Mouse (Mus musculus): ENCODE data around the gene Slc4a5. TPM values are rescaled to one million over a fixed set of nuclear protein-coding genes. Genes with fewer than 3 reads are reported as not detected.

Slc4a5 gene
- polyA plus RNA-seq, 1 experiment from 2014 or later, result 0.52 TPM

- peak; percentile 63 for ATAC-seq (ENCODE audit: low FRiP score, low read depth)
- H3K4me3 ChIP-seq, result 0 out of 2 replicates have a peak overlapping the region, but pooled peaks have one; percentile 5
Measured at GRCm38 (mm10) chr6:83237123-83237522, 17.5 kb downstream of the Slc4a5 start.

GRCm38 (mm10) chr6:83244422-83245061 is 24.9 kb downstream of the Slc4a5 start:
- WGBS, result 19% methylated on average over 10 of the region's 10 CpGs
- Histone ChIP-seq H3K27ac (replicated peaks) (no peak overlapping the region), H3K4me1 (peaks cover 4% of the 10 kb centered on the region; the same call in 1 of the 2 replicates), H3K36me3 (no peaks in the 10 kb centered on the region), H3K4me3 (no peak overlapping the region), H3K9me3 (no peaks in the 10 kb centered on the region), H3K4me2 (replicated peaks) (no peak overlapping the region), H3K27me3 (peaks cover 34% of the 10 kb centered on the region), H3K9ac (replicated peaks) (no peak overlapping the region)
- ATAC-seq (ENCODE audit: low FRiP score, low read depth), result no peak

More at GRCm38 (mm10) chr6:83237123-83237522, 17.5 kb downstream of the Slc4a5 start:
- Histone ChIP-seq H3K4me2 (replicated peaks) (peak overlapping the region; percentile 25), H3K27ac (replicated peaks) (no peak overlapping the region), H3K4me1 (peaks cover 14% of the 10 kb centered on the region), H3K9ac (replicated peaks) (no peak overlapping the region), H3K9me3 (no peaks in the 10 kb centered on the region), H3K27me3 (peaks cover 87% of the 10 kb centered on the region), H3K36me3 (no peaks in the 10 kb centered on the region)
- 1% methylated on average over 9 of the region's 9 CpGs for WGBS

DNA sequence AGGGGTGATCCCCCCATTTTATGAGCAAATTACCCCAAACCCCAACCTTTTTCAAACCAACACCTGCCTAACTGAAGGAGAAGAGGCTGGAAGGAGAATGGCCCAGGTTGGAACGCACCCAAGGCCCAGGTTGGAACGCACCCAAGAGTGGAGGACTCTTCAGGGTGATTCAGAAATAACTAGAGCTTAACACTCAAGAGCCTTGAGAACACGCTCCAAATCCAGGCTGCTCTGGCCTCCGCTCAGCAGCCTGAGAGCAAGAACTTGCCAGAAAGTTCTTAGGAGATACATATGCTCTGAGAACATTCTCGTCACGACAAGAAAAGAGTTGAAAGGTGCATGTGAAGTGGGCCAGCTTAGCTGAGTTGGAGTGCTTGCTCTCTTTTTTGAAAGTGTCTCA is 25.5 kb downstream of the Slc4a5 start:
- no peak overlapping the region for H3K4me3 ChIP-seq
- 84% methylated on average over 6 of the region's 6 CpGs for WGBS
- H3K27ac ChIP-seq (replicated peaks), result no peak overlapping the region
- H3K4me2 ChIP-seq (replicated peaks), result no peak overlapping the region
- H3K4me1 ChIP-seq, result peaks cover 3% of the 10 kb centered on the region; the same call in 1 of the 2 replicates
- peaks cover 28% of the 10 kb centered on the region for H3K27me3 ChIP-seq
- no peaks in the 10 kb centered on the region for H3K9me3 ChIP-seq
- H3K36me3 ChIP-seq, result no peaks in the 10 kb centered on the region
- no peak for ATAC-seq (ENCODE audit: low FRiP score, low read depth)
- H3K9ac ChIP-seq (replicated peaks), result no peak overlapping the region

DNA sequence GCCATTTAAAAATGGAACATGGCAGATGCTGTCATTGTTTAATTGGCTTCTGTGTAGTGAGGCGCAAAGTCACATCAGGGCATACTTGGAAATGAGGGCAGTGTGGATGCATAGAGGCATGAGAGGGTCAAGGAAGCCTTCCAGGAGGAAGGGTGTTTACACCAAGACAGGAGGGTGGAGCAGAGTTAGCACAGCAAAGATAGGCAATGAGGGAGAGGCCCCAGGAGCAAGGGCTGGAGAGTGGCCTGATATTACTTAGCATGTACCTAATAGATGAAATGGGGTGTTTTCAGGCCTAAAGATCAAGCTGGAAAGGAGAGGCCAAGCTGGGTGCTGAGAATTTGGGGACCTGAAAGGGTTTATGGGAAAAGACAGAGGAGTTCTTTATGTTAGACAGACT is 26.4 kb downstream of the Slc4a5 start:
- 92% methylated on average over 1 of the region's 1 CpGs for WGBS
- no peak overlapping the region for H3K4me2 ChIP-seq (replicated peaks)
- no peak for ATAC-seq (ENCODE audit: low FRiP score, low read depth)
- no peaks in the 10 kb centered on the region for H3K36me3 ChIP-seq
- no peak overlapping the region for H3K9ac ChIP-seq (replicated peaks)
- no peaks in the 10 kb centered on the region for H3K9me3 ChIP-seq
- H3K4me3 ChIP-seq, result no peak overlapping the region
- no peak overlapping the region for H3K27ac ChIP-seq (replicated peaks)
- H3K27me3 ChIP-seq, result peaks cover 19% of the 10 kb centered on the region
- peaks cover 3% of the 10 kb centered on the region; the same call in 1 of the 2 replicates for H3K4me1 ChIP-seq

- Histone ChIP-seq H3K27me3 (peaks cover 14% of the 10 kb centered on the region), H3K4me2 (replicated peaks) (no peak overlapping the region), H3K4me1 (peaks cover 3% of the 10 kb centered on the region; the same call in 1 of the 2 replicates), H3K27ac (replicated peaks) (no peak overlapping the region), H3K9ac (replicated peaks) (no peak overlapping the region), H3K4me3 (no peak overlapping the region), H3K9me3 (no peaks in the 10 kb centered on the region), H3K36me3 (no peaks in the 10 kb centered on the region)
- 92% methylated on average over 4 of the region's 4 CpGs for WGBS
- ATAC-seq (ENCODE audit: low FRiP score, low read depth), result no peak
Measured at GRCm38 (mm10) chr6:83246750-83247149, 27.1 kb downstream of the Slc4a5 start.

DNA sequence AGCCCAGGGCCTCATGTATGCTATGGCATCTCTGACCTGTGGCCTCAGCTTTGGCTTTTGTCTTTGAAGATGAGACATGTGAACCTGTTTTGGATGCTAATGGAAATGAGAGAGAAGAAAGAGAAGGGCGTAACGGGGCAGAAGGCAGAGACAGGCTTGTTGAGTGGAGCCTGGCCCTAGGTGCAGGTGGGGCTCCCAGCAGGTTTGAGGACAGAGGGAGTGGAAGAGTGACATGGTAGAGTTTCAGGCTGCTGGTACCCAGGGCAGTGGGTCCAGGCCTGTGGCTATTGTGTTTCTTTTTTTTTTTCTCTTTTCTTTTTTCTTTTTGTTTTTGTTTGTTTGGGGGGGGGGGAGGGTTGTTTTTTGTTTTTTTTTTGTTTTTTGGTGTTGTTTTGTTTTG is 27.5 kb downstream of the Slc4a5 start:
- Histone ChIP-seq H3K9ac (replicated peaks) (no peak overlapping the region), H3K9me3 (no peaks in the 10 kb centered on the region), H3K36me3 (no peaks in the 10 kb centered on the region), H3K4me3 (no peak overlapping the region), H3K4me1 (peaks cover 3% of the 10 kb centered on the region; the same call in 1 of the 2 replicates), H3K27me3 (peaks cover 12% of the 10 kb centered on the region), H3K27ac (replicated peaks) (no peak overlapping the region), H3K4me2 (replicated peaks) (no peak overlapping the region)
- 98% methylated on average over 2 of the region's 2 CpGs for WGBS
- no peak for ATAC-seq (ENCODE audit: low FRiP score, low read depth)

- ATAC-seq (ENCODE audit: low FRiP score, low read depth), result no peak
- Histone ChIP-seq H3K27ac (replicated peaks) (no peak overlapping the region), H3K4me3 (no peak overlapping the region), H3K36me3 (no peaks in the 10 kb centered on the region), H3K9ac (replicated peaks) (no peak overlapping the region), H3K4me2 (replicated peaks) (no peak overlapping the region), H3K9me3 (no peaks in the 10 kb centered on the region), H3K27me3 (no peaks in the 10 kb centered on the region), H3K4me1 (no peaks in the 10 kb centered on the region)
- WGBS, result 57% methylated on average over 7 of the region's 7 CpGs
Measured at GRCm38 (mm10) chr6:83254242-83254641, 34.6 kb downstream of the Slc4a5 start.

GRCm38 (mm10) chr6:83264516-83264915 is 44.9 kb downstream of the Slc4a5 start:
- Histone ChIP-seq H3K9me3 (no peaks in the 10 kb centered on the region), H3K27me3 (no peaks in the 10 kb centered on the region), H3K27ac (replicated peaks) (no peak overlapping the region), H3K9ac (replicated peaks) (no peak overlapping the region), H3K4me1 (peaks cover 9% of the 10 kb centered on the region), H3K4me2 (replicated peaks) (no peak overlapping the region), H3K36me3 (no peaks in the 10 kb centered on the region), H3K4me3 (no peak overlapping the region)
- no peak for ATAC-seq (ENCODE audit: low FRiP score, low read depth)
- WGBS, result 83% methylated on average over 1 of the region's 1 CpGs

GRCm38 (mm10) chr6:83265253-83265652 is 45.6 kb downstream of the Slc4a5 start:
- H3K9me3 ChIP-seq, result no peaks in the 10 kb centered on the region
- peaks cover 9% of the 10 kb centered on the region for H3K4me1 ChIP-seq
- H3K4me2 ChIP-seq (replicated peaks), result no peak overlapping the region
- no peak overlapping the region for H3K9ac ChIP-seq (replicated peaks)
- H3K4me3 ChIP-seq, result no peak overlapping the region
- H3K27me3 ChIP-seq, result peaks cover 4% of the 10 kb centered on the region; the same call in 1 of the 2 replicates
- no peak for ATAC-seq (ENCODE audit: low FRiP score, low read depth)
- no peak overlapping the region for H3K27ac ChIP-seq (replicated peaks)
- H3K36me3 ChIP-seq, result no peaks in the 10 kb centered on the region

DNA sequence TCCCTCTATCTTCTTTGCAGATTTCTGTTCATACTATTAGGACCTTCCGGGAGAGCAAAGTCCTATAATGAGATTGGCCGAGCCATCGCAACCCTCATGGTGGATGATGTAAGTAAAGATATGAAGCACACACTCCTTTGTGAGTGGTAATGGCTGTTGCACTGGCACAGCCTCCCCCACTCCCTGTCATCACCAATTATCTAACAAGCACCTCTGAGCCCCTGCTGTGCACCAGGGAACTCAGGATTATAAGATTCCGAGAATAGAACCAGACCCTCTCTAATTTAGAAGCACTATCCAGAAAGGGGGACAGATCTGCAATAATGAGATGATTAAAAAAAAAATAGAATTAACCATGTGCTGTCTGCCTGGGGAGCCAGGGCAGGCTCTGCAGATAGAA is 46.0 kb downstream of the Slc4a5 start:
- Histone ChIP-seq H3K4me2 (replicated peaks) (no peak overlapping the region), H3K9ac (replicated peaks) (no peak overlapping the region), H3K36me3 (no peaks in the 10 kb centered on the region), H3K4me3 (no peak overlapping the region), H3K27ac (replicated peaks) (no peak overlapping the region), H3K27me3 (peaks cover 8% of the 10 kb centered on the region), H3K4me1 (peaks cover 8% of the 10 kb centered on the region), H3K9me3 (no peaks in the 10 kb centered on the region)
- no peak for ATAC-seq (ENCODE audit: low FRiP score, low read depth)
- 85% methylated on average over 4 of the region's 4 CpGs for WGBS

DNA sequence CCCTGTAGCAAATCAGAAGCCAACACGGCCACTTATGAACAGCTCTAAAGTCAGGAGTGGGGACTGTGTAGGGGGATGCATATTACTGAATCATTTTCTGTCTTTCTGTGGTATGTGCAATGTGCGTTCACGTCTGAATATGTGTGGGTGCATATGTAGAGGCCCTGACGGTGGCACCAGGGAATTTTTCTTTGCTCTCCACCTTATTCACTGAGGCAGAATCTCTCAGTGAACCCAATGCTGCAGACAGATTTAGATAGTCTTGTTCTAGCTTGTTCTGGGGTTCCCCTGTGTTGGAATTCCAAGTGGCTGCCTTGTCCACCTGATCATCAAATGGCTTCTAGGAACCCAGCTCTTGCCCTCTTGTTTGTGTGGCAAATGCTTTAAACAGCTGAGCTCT is 48.0 kb downstream of the Slc4a5 start:
- ATAC-seq (ENCODE audit: low FRiP score, low read depth), result no peak
- Histone ChIP-seq H3K4me2 (replicated peaks) (peak overlapping the region; percentile 52), H3K9me3 (no peaks in the 10 kb centered on the region), H3K4me3 (peak overlapping the region; percentile 18; the same call in 1 of the 2 replicates), H3K4me1 (peaks cover 7% of the 10 kb centered on the region), H3K27me3 (peaks cover 13% of the 10 kb centered on the region), H3K27ac (replicated peaks) (peak overlapping the region; percentile 52; the same call in 1 of the 2 replicates), H3K36me3 (no peaks in the 10 kb centered on the region), H3K9ac (replicated peaks) (no peak overlapping the region)
- 76% methylated on average over 4 of the region's 4 CpGs for WGBS

DNA sequence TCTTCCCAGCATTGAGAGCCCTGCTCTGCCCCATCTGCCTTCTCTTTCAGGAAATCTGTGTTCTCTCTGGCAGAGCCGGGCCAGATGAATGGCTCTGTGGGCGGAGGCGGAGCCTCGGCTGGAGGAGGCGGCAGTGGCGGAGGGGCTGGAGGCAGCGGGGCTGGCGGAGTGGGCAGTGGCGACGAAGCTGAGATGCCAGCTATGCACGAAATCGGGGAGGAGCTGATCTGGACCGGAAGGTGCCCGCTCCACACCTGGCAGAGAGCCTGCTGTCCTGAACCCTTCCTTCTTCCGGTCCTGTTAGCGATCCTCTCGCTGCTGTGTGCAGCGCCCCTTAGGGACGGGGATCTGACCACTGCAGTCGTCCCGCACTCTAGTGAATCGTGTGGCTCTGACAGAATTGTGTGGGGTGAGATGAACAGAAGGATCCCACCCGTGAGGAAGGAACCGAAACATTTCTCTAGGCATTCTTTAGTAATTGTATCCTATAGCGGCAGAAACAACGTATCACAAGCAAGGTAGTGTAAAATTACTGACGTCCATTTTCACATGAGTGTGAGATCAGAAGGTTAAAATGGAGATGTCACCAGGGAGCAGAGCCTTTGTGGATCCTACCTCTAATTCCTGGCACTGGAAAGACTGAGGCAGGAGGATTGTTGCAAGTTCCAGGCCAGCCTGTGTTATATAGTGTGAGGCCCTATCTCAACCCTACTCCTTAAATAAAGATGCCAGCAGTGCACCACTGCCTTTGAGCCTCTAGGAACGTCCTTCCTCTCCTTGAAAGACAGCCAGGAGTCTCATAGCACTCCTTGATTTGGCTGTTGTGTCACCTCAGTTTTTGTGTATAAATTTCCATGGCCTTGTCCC is 48.7 kb downstream of the Slc4a5 start:
- no peaks in the 10 kb centered on the region for H3K36me3 ChIP-seq
- H3K4me1 ChIP-seq, result peaks cover 7% of the 10 kb centered on the region
- H3K27ac ChIP-seq (replicated peaks), result peak overlapping the region; percentile 81
- H3K4me3 ChIP-seq, result peak overlapping the region; percentile 51
- no peaks in the 10 kb centered on the region for H3K9me3 ChIP-seq
- H3K9ac ChIP-seq (replicated peaks), result peak overlapping the region; percentile 55
- ATAC-seq (ENCODE audit: low FRiP score, low read depth), result peak; percentile 93
- peaks cover 13% of the 10 kb centered on the region for H3K27me3 ChIP-seq
- H3K4me2 ChIP-seq (replicated peaks), result peak overlapping the region; percentile 52
- 2% methylated on average over 28 of the region's 28 CpGs for WGBS
